Mouse (Mus musculus) liver, adult 10 weeks (tissue): ENCODE results near the gene Cant1. TPM values are rescaled to one million over a fixed set of nuclear protein-coding genes. Genes with fewer than 3 reads are reported as not detected.

ENCODE experiments used
- polyA plus RNA-seq: library from polyadenylated mRNA; stranded (reverse); fragments of 350-450 nt; fragmentation: Illumina TruSeq; extraction: RNeasy Lipid Tissue Mini Kit (QIAGEN cat#74804); gene quantifications from one replicate; pipeline ENCODE4 v1.2.3, GENCODE M21; 2014; ENCODE audit warnings: low read depth, low replicate concordance

Gene Cant1
- 3.2 TPM for polyA plus RNA-seq

GRCm38 (mm10) chr11:118418834-118419504 lies at the start of gene Cant1:
TSS of gene Cant1 (minus strand) at chr11:118419086.

GRCm38 (mm10) chr11:118427986-118428385 lies 9.1 kb upstream of the Cant1 start, which contains the start of gene C1qtnf1:
TSS of gene C1qtnf1 (plus strand) at chr11:118428203.

GRCm38 (mm10) chr11:118401760-118402280 lies 17.1 kb downstream of the Cant1 start, which contains the start of gene Lgals3bp:
TSS of gene Lgals3bp (minus strand) at chr11:118402092.

Other genes with a start within 250 kb of the Cant1 start
- 23.0 TPM for gene Cyth1, start 170.5 kb downstream of the Cant1 start, polyA plus RNA-seq
- 1.6 TPM for gene Usp36, start 128.8 kb downstream of the Cant1 start, polyA plus RNA-seq
- not detected for gene Cep295nl, start 76.6 kb downstream of the Cant1 start, polyA plus RNA-seq
- gene Timp2, start 63.3 kb downstream of the Cant1 start, polyA plus RNA-seq: 6.0 TPM
- gene Lgals3bp, start 17.0 kb downstream of the Cant1 start, polyA plus RNA-seq: 24.5 TPM
- gene C1qtnf1, start 9.1 kb upstream of the Cant1 start, polyA plus RNA-seq: 2.4 TPM
- 0.90 TPM for gene Engase, start 57.7 kb upstream of the Cant1 start, polyA plus RNA-seq